Mouse (Mus musculus): ENCODE results near the gene 1700020D05Rik.

DNA sequence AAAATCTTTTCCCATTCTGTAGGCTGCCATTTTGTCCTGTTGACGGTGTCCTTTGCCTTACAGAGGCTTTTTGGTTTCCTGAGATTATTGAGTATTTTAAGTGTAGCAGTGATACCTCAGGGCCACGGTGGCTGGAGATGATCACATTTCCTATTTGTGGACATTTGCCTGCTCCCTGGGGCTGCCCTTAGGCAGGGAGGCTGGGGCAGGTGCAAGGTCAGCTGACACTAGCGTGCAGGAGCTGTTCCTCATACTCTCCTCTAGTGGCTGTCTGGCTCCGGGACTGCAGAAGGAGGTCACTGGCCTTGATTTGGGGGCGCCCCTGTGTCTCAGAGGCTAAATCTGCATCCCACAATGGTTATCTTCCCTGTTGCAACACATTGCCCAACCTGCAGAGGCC, 21.6 kb upstream of the 1700020D05Rik start:
- TF ChIP-seq TAL1 (IDR thresholded peaks at IDR 0.05; ENCODE audit: low read length): no peak
- TF ChIP-seq GATA1 (IDR thresholded peaks at IDR 0.05; ENCODE audit: low read length): no peak
